In genomic region chr10:96750861-96751260, GRCm38 (mm10) we compare ENCODE assay signal across 9 mouse cellular contexts.
DNase-seq lines count a peak whose midpoint lies in the region; ATAC-seq lines count a peak whose summit lies in the region.
"Had no signal": no experiment of that assay in that cellular context is flagged by ENCODE, and none has a peak within 500 bp of the region (broad histone marks: within the 10 kb centered on the region; RNA-seq: fewer than 3 reads in every experiment).

No protein-coding gene starts in this region.

- H3K27me3 ChIP-seq in embryonic facial prominence, embryonic 11.5 days (ENCODE audit: control insufficient read depth, insufficient read depth, low read length), result no peaks in the 10 kb centered on the region
- no peaks in the 10 kb centered on the region for H3K27me3 ChIP-seq in embryonic facial prominence, embryonic 10.5 days (replicated peaks; ENCODE audit: low read depth, poor library complexity, severe bottlenecking)
- no peaks in the 10 kb centered on the region for H3K27me3 ChIP-seq in heart, embryonic 15.5 days
- H3K27me3 ChIP-seq in lung, embryonic 16.5 days (ENCODE audit: control insufficient read depth, insufficient read depth, low read depth, low read length), result no peaks in the 10 kb centered on the region
- H3K27me3 ChIP-seq: limb, embryonic 12.5 days had no signal

- H3K27ac ChIP-seq in embryonic facial prominence, embryonic 11.5 days (replicated peaks; ENCODE audit: low read depth, low read length), result no peak overlapping the region
- H3K27ac ChIP-seq in embryonic facial prominence, embryonic 10.5 days (replicated peaks), result no peak overlapping the region
- peak overlapping the region; percentile 84 for H3K27ac ChIP-seq in heart, embryonic 15.5 days
- peak overlapping the region; percentile 55; the same call in 1 of the 2 replicates for H3K27ac ChIP-seq in lung, embryonic 16.5 days (ENCODE audit: low read length)

- no peaks in the 10 kb centered on the region for H3K36me3 ChIP-seq in embryonic facial prominence, embryonic 11.5 days (replicated peaks; ENCODE audit: control insufficient read depth, insufficient read depth, low read depth, low read length)
- no peaks in the 10 kb centered on the region for H3K36me3 ChIP-seq in embryonic facial prominence, embryonic 10.5 days (replicated peaks)
- no peaks in the 10 kb centered on the region for H3K36me3 ChIP-seq in heart, embryonic 15.5 days
- H3K36me3 ChIP-seq in lung, embryonic 16.5 days (ENCODE audit: control insufficient read depth, insufficient read depth, low read length), result no peaks in the 10 kb centered on the region
- H3K36me3 ChIP-seq: limb, embryonic 12.5 days had no signal

- no peak overlapping the region for H3K4me2 ChIP-seq in embryonic facial prominence, embryonic 11.5 days (ENCODE audit: low read depth, low read length)
- H3K4me2 ChIP-seq in heart, embryonic 15.5 days, result peak overlapping the region; percentile 54; the same call in 1 of the 2 replicates
- H3K4me2 ChIP-seq in lung, embryonic 16.5 days (ENCODE audit: low read depth, low read length), result peak overlapping the region; percentile 5; the same call in 1 of the 2 replicates

- H3K9ac ChIP-seq in embryonic facial prominence, embryonic 11.5 days (replicated peaks; ENCODE audit: low read length), result no peak overlapping the region
- H3K9ac ChIP-seq in heart, embryonic 15.5 days, result no peak overlapping the region
- no peak overlapping the region for H3K9ac ChIP-seq in lung, embryonic 16.5 days (ENCODE audit: low read length)
- H3K9ac ChIP-seq: limb, embryonic 12.5 days had no signal

- no peak for ATAC-seq in embryonic facial prominence, embryonic 11.5 days (replicated peaks; ENCODE audit: insufficient number of reproducible peaks, low FRiP score, low TSS enrichment, low read depth)
- ATAC-seq in heart, embryonic 15.5 days (replicated peaks; ENCODE audit: insufficient number of reproducible peaks, insufficient read depth, low FRiP score, low read depth), result no peak
- no peak for ATAC-seq in lung, embryonic 16.5 days (ENCODE audit: low read depth)
- ATAC-seq in erythroblast, adult 5-6 weeks (replicated peaks; ENCODE audit: low FRiP score, poor library complexity, severe bottlenecking), result no peak

- H3K4me3 ChIP-seq in embryonic facial prominence, embryonic 11.5 days (ENCODE audit: low read depth, low read length), result no peak overlapping the region
- H3K4me3 ChIP-seq in embryonic facial prominence, embryonic 10.5 days, result no peak overlapping the region
- H3K4me3 ChIP-seq in heart, embryonic 15.5 days, result no peak overlapping the region
- H3K4me3 ChIP-seq in lung, embryonic 16.5 days (ENCODE audit: low read length), result no peak overlapping the region
- H3K4me3 ChIP-seq: limb, embryonic 12.5 days had no signal

- no peaks in the 10 kb centered on the region for H3K9me3 ChIP-seq in embryonic facial prominence, embryonic 11.5 days (replicated peaks; ENCODE audit: control insufficient read depth, low read length)
- H3K9me3 ChIP-seq in embryonic facial prominence, embryonic 10.5 days, result no peaks in the 10 kb centered on the region
- H3K9me3 ChIP-seq in heart, embryonic 15.5 days (replicated peaks), result no peaks in the 10 kb centered on the region
- H3K9me3 ChIP-seq in lung, embryonic 16.5 days (ENCODE audit: control insufficient read depth, low read length), result no peaks in the 10 kb centered on the region
- H3K9me3 ChIP-seq: limb, embryonic 12.5 days had no signal

- peak; percentile 23 for DNase-seq in embryonic facial prominence, embryonic 11.5 days (ENCODE audit: low spot score)
- no peak for DNase-seq in embryonic facial prominence, embryonic 10.5 days (ENCODE audit: low spot score)
- DNase-seq in right cerebral cortex, adult 2 months (ENCODE audit: low spot score in 2 of 2), result peak; percentile 28 to 39
- no peak for DNase-seq in right cerebral cortex, postnatal 25 days
- no peak for DNase-seq in ovary, postnatal 36 days (ENCODE audit: low spot score)

- no peaks in the 10 kb centered on the region for H3K4me1 ChIP-seq in embryonic facial prominence, embryonic 11.5 days (ENCODE audit: control insufficient read depth, insufficient read depth, low read length)
- H3K4me1 ChIP-seq in embryonic facial prominence, embryonic 10.5 days, result peaks cover 30% of the 10 kb centered on the region
- H3K4me1 ChIP-seq in heart, embryonic 15.5 days (replicated peaks), result peaks cover 40% of the 10 kb centered on the region
- H3K4me1 ChIP-seq in lung, embryonic 16.5 days (replicated peaks; ENCODE audit: control insufficient read depth, insufficient read depth, low read length), result peaks cover 21% of the 10 kb centered on the region

- WGBS in embryonic facial prominence, embryonic 11.5 days, result 45% methylated on average over 5 of the region's 5 CpGs
- 55% methylated on average over 5 of the region's 5 CpGs for WGBS in embryonic facial prominence, embryonic 10.5 days
- WGBS in heart, embryonic 15.5 days, result 33% methylated on average over 5 of the region's 5 CpGs
- 26% methylated on average over 5 of the region's 5 CpGs for WGBS in lung, embryonic 16.5 days

Comparison
In these comparisons a context has a peak if more than half of its experiments do, and no peak if none do; other contexts are left out.
1. DNase-seq: peak in embryonic facial prominence, embryonic 11.5 days (single experiment) and right cerebral cortex, adult 2 months (2 of 2); none in embryonic facial prominence, embryonic 10.5 days (single experiment), right cerebral cortex, postnatal 25 days (single experiment) and ovary, postnatal 36 days (single experiment).
2. H3K27ac ChIP-seq: peak in heart, embryonic 15.5 days (single experiment) and lung, embryonic 16.5 days (single experiment); none in embryonic facial prominence, embryonic 11.5 days (single experiment) and embryonic facial prominence, embryonic 10.5 days (single experiment).